Mouse (Mus musculus): ENCODE data around the gene Rel. TPM values are rescaled to one million over a fixed set of nuclear protein-coding genes. Genes with fewer than 3 reads are reported as not detected.

Rel gene
- total and polyA plus RNA-seq, 3 experiments = 0.42 to 2.5 TPM; not detected in 1

- no peak for TF ChIP-seq POLR2AphosphoS2 (IDR thresholded peaks at IDR 0.05; ENCODE audit: low read length)
Observed at GRCm38 (mm10) chr11:23758218-23758617, 12.6 kb downstream of the Rel start (continued).

- Histone ChIP-seq H3K9ac (ENCODE audit: control insufficient read depth, low read depth, low read length, poor library complexity, severe bottlenecking) (no peak overlapping the region), H3K27ac (ENCODE audit: control insufficient read depth, low read depth, low read length) (no peak overlapping the region), H3K4me3 (ENCODE audit: control insufficient read depth in 1 of 2, insufficient read depth in 1 of 2, low read depth in 2 of 2, low read length in 2 of 2) (no peak overlapping the region), H3K4me1 (ENCODE audit: control insufficient read depth in 1 of 2, insufficient read depth in 2 of 2, low read length in 2 of 2) (no peaks in the 10 kb centered on the region), H3K27me3 (ENCODE audit: control insufficient read depth in 1 of 2, insufficient read depth in 2 of 2, low read length in 2 of 2) (no peaks in the 10 kb centered on the region), H3K36me3 (ENCODE audit: control insufficient read depth in 1 of 2, insufficient read depth in 2 of 2, low read length in 2 of 2) (no peaks in the 10 kb centered on the region), H3K9me3 (replicated peaks; ENCODE audit: insufficient read depth, low read length) (no peaks in the 10 kb centered on the region), H3K79me2 (ENCODE audit: control insufficient read depth, insufficient read depth, low read length, poor library complexity) (no peaks in the 10 kb centered on the region)
- no peak for TF ChIP-seq POLR2A (IDR thresholded peaks at IDR 0.05; ENCODE audit: control insufficient read depth in 1 of 2, insufficient read depth in 1 of 2, low read depth in 1 of 2, low read length in 2 of 2, poor library complexity in 1 of 2)
- TF ChIP-seq UBTF (IDR thresholded peaks at IDR 0.05; ENCODE audit: borderline replicate concordance, insufficient read depth, low read depth, low read length) = no peak
- no peak for TF ChIP-seq USF1 (IDR thresholded peaks at IDR 0.05; ENCODE audit: low read depth, low read length)
- no peak for TF ChIP-seq MEF2A (IDR thresholded peaks at IDR 0.05; ENCODE audit: extremely low read depth, insufficient replicate concordance, low read depth, low read length, poor library complexity, severe bottlenecking)
- no peak for TF ChIP-seq CTCF (IDR thresholded peaks at IDR 0.05 in 2 of 3, conservative IDR thresholded peaks at IDR 0.05 in 1 of 3; ENCODE audit: control insufficient read depth in 1 of 3, insufficient read depth in 1 of 3, low read depth in 2 of 3, low read length in 3 of 3, poor library complexity in 1 of 3, severe bottlenecking in 1 of 3)
- TF ChIP-seq CHD1 (IDR thresholded peaks at IDR 0.05; ENCODE audit: low read depth, low read length) = no peak
- no peak for TF ChIP-seq MAZ (IDR thresholded peaks at IDR 0.05; ENCODE audit: low read depth, low read length)
- TF ChIP-seq ZC3H11A (IDR thresholded peaks at IDR 0.05; ENCODE audit: low read depth, low read length) = no peak
- no peak for TF ChIP-seq ZKSCAN1 (IDR thresholded peaks at IDR 0.05; ENCODE audit: low read depth, low read length)
- no peak for TF ChIP-seq NELFE (IDR thresholded peaks at IDR 0.05; ENCODE audit: low read depth, low read length)
- TF ChIP-seq MYC (IDR thresholded peaks at IDR 0.05; ENCODE audit: low read depth, low read length) = no peak
- TF ChIP-seq ZMIZ1 (IDR thresholded peaks at IDR 0.05; ENCODE audit: low read depth, low read length) = no peak
- TF ChIP-seq HCFC1 (IDR thresholded peaks at IDR 0.05; ENCODE audit: low read depth, low read length) = no peak
- no peak for TF ChIP-seq E2F4 (IDR thresholded peaks at IDR 0.05; ENCODE audit: borderline replicate concordance, low read depth, low read length)
- no peak for TF ChIP-seq GABPA (IDR thresholded peaks at IDR 0.05; ENCODE audit: low read depth, low read length)
- no peak for TF ChIP-seq CHD2 (IDR thresholded peaks at IDR 0.05; ENCODE audit: low read length)
- TF ChIP-seq TCF12 (IDR thresholded peaks at IDR 0.05; ENCODE audit: low read depth, low read length) = no peak
- TF ChIP-seq TBP (IDR thresholded peaks at IDR 0.05; ENCODE audit: low read depth, low read length) = no peak
- no peak for TF ChIP-seq USF2 (IDR thresholded peaks at IDR 0.05; ENCODE audit: borderline replicate concordance in 1 of 2, insufficient read depth in 1 of 2, low read depth in 1 of 2, low read length in 2 of 2)
- DNase-seq (ENCODE audit: low read depth, low spot score) = no peak
Observed at GRCm38 (mm10) chr11:23754329-23754728, 16.4 kb downstream of the Rel start.
